Mouse (Mus musculus) intestine, embryonic 16.5 days (tissue): ENCODE data around the gene Poc1b. TPM values are rescaled to one million over a fixed set of nuclear protein-coding genes. Genes with fewer than 3 reads are reported as not detected.

ENCODE experiments used
- ATAC-seq: fragments of 200-750 bp; cut with Nextera tagmentation; 2 replicates; pipeline ENCODE4 v1.8.0; 2017; ENCODE audit warnings: moderate TSS enrichment, moderate library complexity
- H3K27ac ChIP-seq: fragments of 300-500 bp; sonication (generic); 2 replicates; pipeline ENCODE4 v1.5.1; 2014; ENCODE audit warnings: mild to moderate bottlenecking, low read length
- H3K27me3 ChIP-seq: fragments of 300-500 bp; sonication (generic); replicated peaks from 2 replicates; pipeline ENCODE4 v1.6.1; 2014; ENCODE audit warnings: low read length, control low read depth, mixed read lengths; ENCODE audit not compliant: control insufficient read depth, insufficient read depth
- H3K36me3 ChIP-seq: fragments of 300-500 bp; sonication (generic); 2 replicates; pipeline ENCODE4 v1.6.1; 2014; ENCODE audit warnings: low read length, control low read depth; ENCODE audit not compliant: control insufficient read depth, insufficient read depth
- H3K4me1 ChIP-seq: fragments of 300-500 bp; sonication (generic); 2 replicates; pipeline ENCODE4 v1.6.1; 2014; ENCODE audit warnings: low read length, control low read depth, mixed read lengths; ENCODE audit not compliant: control insufficient read depth, insufficient read depth
- H3K4me2 ChIP-seq: fragments of 300-500 bp; sonication (generic); 2 replicates; pipeline ENCODE4 v1.6.1; 2014; ENCODE audit warnings: low read depth, low read length, control low read depth
- H3K4me3 ChIP-seq: fragments of 300-500 bp; sonication (generic); 2 replicates; pipeline ENCODE4 v1.5.1; 2014; ENCODE audit warnings: mild to moderate bottlenecking, low read length
- H3K9ac ChIP-seq: fragments of 300-500 bp; sonication (generic); 2 replicates; pipeline ENCODE4 v1.6.1; 2014; ENCODE audit warnings: low read depth, low read length
- H3K9me3 ChIP-seq: fragments of 300-500 bp; sonication (generic); 2 replicates; pipeline ENCODE4 v1.6.1; 2016; ENCODE audit warnings: low read length, control low read depth; ENCODE audit not compliant: control insufficient read depth
- WGBS: fragments of 180-500 bp; shearing (Covaris S2); extraction: QIAGEN DNeasy Blood & Tissue Kit; methylation state at CpG from one replicate; pipeline ENCODE4 v1.1.7; 2014; 5-methylcytosine and 5-hydroxymethylcytosine counted together
- polyA plus RNA-seq: library from polyadenylated mRNA; unstranded; fragments of >200 nt; fragmentation: Nextera tagmentation; extraction: Ambion mirVana; gene quantifications from 2 replicates; pipeline ENCODE4 v1.2.1, GENCODE M21; 2015

Gene Poc1b
- polyA plus RNA-seq, 1 experiment from 2014 or later = 20.5 TPM

DNA sequence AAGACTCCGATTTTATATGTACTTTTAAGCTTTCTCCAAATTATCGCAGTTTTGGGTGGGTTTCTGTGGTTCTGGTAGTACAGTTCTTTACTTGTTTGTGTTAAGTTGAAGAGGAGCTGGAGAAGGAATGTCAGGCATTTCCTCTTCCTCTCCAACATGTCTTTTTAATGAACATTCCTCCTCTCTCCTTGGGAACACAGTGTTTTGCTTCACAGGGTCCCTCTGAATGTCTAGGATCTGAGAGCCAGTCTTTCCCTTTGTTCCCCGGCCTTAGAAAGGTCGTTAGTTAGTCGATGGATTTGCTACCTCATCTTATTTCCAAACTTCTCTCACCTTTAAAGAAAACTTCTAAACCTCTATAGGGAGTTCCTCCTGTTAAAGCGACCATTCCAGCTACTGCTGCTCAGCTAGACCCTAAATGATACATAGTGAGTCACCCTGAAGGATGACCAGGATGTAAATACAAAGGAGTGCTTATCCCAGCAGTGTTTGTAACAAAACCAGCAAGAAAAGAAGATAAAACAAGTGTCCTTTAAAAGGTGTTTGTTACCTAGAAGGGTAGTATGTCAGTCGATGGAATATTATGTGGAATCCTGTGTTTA, 66.2 kb downstream of the Poc1b start:
- no peaks in the 10 kb centered on the region for H3K36me3 ChIP-seq
- no peak overlapping the region for H3K4me3 ChIP-seq
- peak overlapping the region; percentile 46; the same call in 1 of the 2 replicates for H3K27ac ChIP-seq
- H3K9ac ChIP-seq = no peak overlapping the region
- peaks cover 25% of the 10 kb centered on the region for H3K4me1 ChIP-seq
- 0 out of 2 replicates have a peak, but pooled peaks have one; percentile 13 for ATAC-seq
- H3K9me3 ChIP-seq = no peaks in the 10 kb centered on the region
- WGBS = 31% methylated on average over 7 of the region's 7 CpGs
- H3K4me2 ChIP-seq = no peak overlapping the region
- H3K27me3 ChIP-seq = no peaks in the 10 kb centered on the region

GRCm38 (mm10) chr10:99176911-99177310, 70.1 kb downstream of the Poc1b start:
- Histone ChIP-seq H3K9me3 (no peaks in the 10 kb centered on the region), H3K27me3 (no peaks in the 10 kb centered on the region), H3K4me3 (no peak overlapping the region), H3K27ac (no peak overlapping the region), H3K4me2 (no peak overlapping the region), H3K9ac (no peak overlapping the region), H3K36me3 (no peaks in the 10 kb centered on the region), H3K4me1 (peaks cover 11% of the 10 kb centered on the region; the same call in 1 of the 2 replicates)
- 82% methylated on average over 9 of the region's 9 CpGs for WGBS
- no peak for ATAC-seq

DNA sequence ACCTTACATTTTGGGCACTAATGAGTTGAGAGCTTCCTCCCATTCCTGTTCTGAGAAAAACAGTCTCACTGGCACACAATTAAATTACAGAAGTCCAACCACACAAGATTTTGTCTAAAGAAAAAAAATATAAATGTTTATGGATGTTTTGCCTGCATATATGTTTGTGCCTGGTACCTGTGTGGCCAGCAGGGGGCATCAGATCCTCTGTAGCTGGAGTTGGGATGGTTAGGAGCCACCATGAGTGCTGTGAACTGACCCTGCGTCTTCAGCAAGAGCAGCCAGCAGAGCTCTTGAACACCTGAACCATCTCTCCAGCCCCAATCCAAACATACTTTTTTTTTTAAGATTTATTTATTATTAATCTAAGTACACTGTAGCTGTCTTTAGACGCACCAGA, 71.3 kb downstream of the Poc1b start:
- Histone ChIP-seq H3K4me3 (no peak overlapping the region), H3K27ac (no peak overlapping the region), H3K27me3 (no peaks in the 10 kb centered on the region), H3K4me1 (peaks cover 2% of the 10 kb centered on the region; the same call in 1 of the 2 replicates), H3K36me3 (no peaks in the 10 kb centered on the region), H3K9ac (no peak overlapping the region), H3K9me3 (no peaks in the 10 kb centered on the region), H3K4me2 (no peak overlapping the region)
- ATAC-seq = no peak
- 91% methylated on average over 2 of the region's 2 CpGs for WGBS

- Histone ChIP-seq H3K9me3 (no peaks in the 10 kb centered on the region), H3K4me3 (no peak overlapping the region), H3K27me3 (no peaks in the 10 kb centered on the region), H3K4me1 (no peaks in the 10 kb centered on the region), H3K9ac (no peak overlapping the region), H3K36me3 (no peaks in the 10 kb centered on the region), H3K4me2 (no peak overlapping the region), H3K27ac (no peak overlapping the region)
- no peak for ATAC-seq
- 95% methylated on average over 5 of the region's 5 CpGs for WGBS
Observed at GRCm38 (mm10) chr10:99179122-99179521, 72.3 kb downstream of the Poc1b start.

DNA sequence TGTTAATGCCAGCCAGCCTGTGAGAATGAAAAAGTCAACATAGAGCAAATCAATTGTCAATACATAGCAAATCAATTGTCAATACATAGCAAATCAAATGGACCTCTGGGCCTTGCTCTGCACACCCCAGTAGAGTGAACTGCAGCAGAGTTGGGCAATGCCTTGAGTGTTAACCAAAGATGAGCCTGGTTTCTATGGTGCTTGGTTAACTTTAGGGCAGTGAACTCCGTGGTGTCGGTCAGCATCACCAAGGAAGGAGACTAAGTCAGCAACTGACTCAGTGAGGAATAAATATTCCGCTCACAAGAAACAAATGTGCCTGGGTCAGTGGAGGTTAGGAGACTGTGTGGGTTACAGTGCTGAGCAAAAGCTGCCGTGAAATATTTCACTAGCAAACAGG, 72.7 kb downstream of the Poc1b start:
- H3K4me3 ChIP-seq = no peak overlapping the region
- H3K4me2 ChIP-seq = no peak overlapping the region
- no peak for ATAC-seq
- no peaks in the 10 kb centered on the region for H3K27me3 ChIP-seq
- no peaks in the 10 kb centered on the region for H3K36me3 ChIP-seq
- no peak overlapping the region for H3K27ac ChIP-seq
- 86% methylated on average over 4 of the region's 4 CpGs for WGBS
- H3K9ac ChIP-seq = no peak overlapping the region
- H3K4me1 ChIP-seq = no peaks in the 10 kb centered on the region
- no peaks in the 10 kb centered on the region for H3K9me3 ChIP-seq

- H3K27ac ChIP-seq = no peak overlapping the region
- H3K4me1 ChIP-seq = no peaks in the 10 kb centered on the region
- H3K9me3 ChIP-seq = no peaks in the 10 kb centered on the region
- ATAC-seq = no peak
- H3K4me2 ChIP-seq = no peak overlapping the region
- H3K27me3 ChIP-seq = no peaks in the 10 kb centered on the region
- no peak overlapping the region for H3K9ac ChIP-seq
- H3K4me3 ChIP-seq = no peak overlapping the region
- WGBS = 89% methylated on average over 8 of the region's 8 CpGs
- no peaks in the 10 kb centered on the region for H3K36me3 ChIP-seq
Observed at GRCm38 (mm10) chr10:99181497-99181896, 74.7 kb downstream of the Poc1b start.

- Histone ChIP-seq H3K9me3 (no peaks in the 10 kb centered on the region), H3K27ac (no peak overlapping the region), H3K27me3 (no peaks in the 10 kb centered on the region), H3K36me3 (no peaks in the 10 kb centered on the region), H3K4me2 (no peak overlapping the region), H3K9ac (no peak overlapping the region), H3K4me3 (no peak overlapping the region), H3K4me1 (no peaks in the 10 kb centered on the region)
- WGBS = 79% methylated on average over 5 of the region's 5 CpGs
- no peak for ATAC-seq
Observed at GRCm38 (mm10) chr10:99182107-99182506, 75.3 kb downstream of the Poc1b start.

- H3K9me3 ChIP-seq = no peaks in the 10 kb centered on the region
- no peaks in the 10 kb centered on the region; the same call in 1 of the 2 replicates for H3K4me1 ChIP-seq
- H3K36me3 ChIP-seq = no peaks in the 10 kb centered on the region
- no peak overlapping the region for H3K4me2 ChIP-seq
- no peak for ATAC-seq
- no peak overlapping the region for H3K27ac ChIP-seq
- no peaks in the 10 kb centered on the region for H3K27me3 ChIP-seq
- WGBS = 100% methylated on average over 1 of the region's 1 CpGs
- no peak overlapping the region for H3K9ac ChIP-seq
- no peak overlapping the region for H3K4me3 ChIP-seq
Observed at GRCm38 (mm10) chr10:99188175-99188574, 81.3 kb downstream of the Poc1b start.

DNA sequence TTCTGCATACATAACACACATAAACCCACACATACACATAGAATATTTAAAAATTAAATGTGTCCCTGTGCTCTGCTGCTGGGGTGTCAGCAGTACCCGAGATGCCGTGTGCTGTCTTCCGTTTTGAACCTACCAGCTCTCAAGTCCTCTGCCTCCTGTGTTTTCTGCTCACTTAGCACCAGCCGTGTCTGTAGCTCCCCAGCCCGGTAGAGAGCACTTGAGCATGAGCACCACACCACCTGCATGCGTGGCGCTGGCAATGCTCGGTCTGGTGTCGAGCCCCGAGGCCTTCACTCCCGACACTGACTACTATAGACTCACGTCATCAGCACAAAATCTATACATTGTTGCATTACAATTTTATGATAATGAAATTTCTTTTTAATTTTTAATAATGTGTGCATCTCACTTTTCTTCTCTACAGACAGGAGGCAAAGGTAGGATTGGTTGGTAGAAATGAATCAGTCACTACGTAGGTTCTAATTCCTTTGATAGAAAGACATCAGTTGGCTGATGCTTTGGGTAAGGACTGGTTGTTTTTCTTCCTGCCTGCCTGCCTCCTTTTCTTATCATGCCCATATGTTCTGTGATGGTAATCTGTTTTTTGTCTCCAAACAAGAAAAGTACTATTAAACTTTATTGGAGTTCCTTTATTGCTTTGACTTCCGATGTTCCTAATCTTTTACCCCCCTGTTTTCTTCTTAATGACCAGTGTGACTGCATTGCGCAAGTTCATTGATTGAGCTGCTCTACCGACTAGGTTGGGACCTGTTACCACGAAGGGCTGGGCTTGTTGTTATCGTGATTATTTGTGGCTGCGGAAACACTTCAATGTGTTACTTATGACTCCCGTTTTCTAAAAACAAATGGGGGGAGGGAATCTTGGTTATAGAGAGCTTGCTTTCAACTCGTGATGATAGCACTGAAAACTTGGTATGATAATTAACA, 82.1 kb downstream of the Poc1b start:
- Histone ChIP-seq H3K9ac (no peak overlapping the region), H3K9me3 (no peaks in the 10 kb centered on the region), H3K4me3 (no peak overlapping the region), H3K36me3 (no peaks in the 10 kb centered on the region), H3K4me2 (no peak overlapping the region), H3K27me3 (no peaks in the 10 kb centered on the region), H3K27ac (no peak overlapping the region), H3K4me1 (no peaks in the 10 kb centered on the region; the same call in 1 of the 2 replicates)
- peak; percentile 85 for ATAC-seq
- 76% methylated on average over 21 of the region's 21 CpGs for WGBS
